In genomic region chr14:5880241-5880640, GRCm38 (mm10) we compare ENCODE assay signal across 9 mouse cellular contexts. TPM values are rescaled to one million over a fixed set of nuclear protein-coding genes. Genes with fewer than 3 reads are reported as not detected.
A peak's percentile ranks its signal among the peaks of the same experiment; 100 is the strongest.
DNase-seq lines count a peak whose midpoint lies in the region; ATAC-seq and TF ChIP-seq lines count a peak whose summit lies in the region.
"Not testable (repeated sequence)": the region's sequence is repeated elsewhere in the genome, so short reads cannot be mapped to it uniquely, and the experiment has no call there.
"Had no signal": no experiment of that assay in that cellular context is flagged by ENCODE, and none has a peak within 500 bp of the region (broad histone marks: within the 10 kb centered on the region; RNA-seq: fewer than 3 reads in every experiment).

Gene Gm8237, minus strand, starts transcription at chr14:5880382.

- peak within 1 kb of the TSS; percentile 42 for H3K4me3 ChIP-seq in embryonic facial prominence, embryonic 13.5 days
- peak within 1 kb of the TSS; percentile 32 for H3K4me3 ChIP-seq in heart, embryonic 11.5 days (ENCODE audit: low read depth, low read length)
- H3K4me3 ChIP-seq in hindbrain, postnatal 0 days (ENCODE audit: low read length): peak within 1 kb of the TSS; percentile 37
- H3K4me3 ChIP-seq in left cerebral cortex, adult 2 months: peak within 1 kb of the TSS; percentile 28
- peak within 1 kb of the TSS; percentile 19 for H3K4me3 ChIP-seq in lung, adult 2 months (replicated peaks; ENCODE audit: extremely low read depth, low read depth, low read length)
- H3K4me3 ChIP-seq in neural tube, embryonic 11.5 days (ENCODE audit: low read depth, low read length): peak within 1 kb of the TSS; percentile 31
- peak within 1 kb of the TSS; percentile 16 for H3K4me3 ChIP-seq in testis, adult 2 months (ENCODE audit: control insufficient read depth, low read depth, low read length)

- peak within 1 kb of the TSS; percentile 71 for H3K4me2 ChIP-seq in embryonic facial prominence, embryonic 13.5 days
- peak within 1 kb of the TSS; percentile 63 for H3K4me2 ChIP-seq in heart, embryonic 11.5 days
- H3K4me2 ChIP-seq in hindbrain, postnatal 0 days (ENCODE audit: low read depth, low read length): peak within 1 kb of the TSS; percentile 57
- peak within 1 kb of the TSS; percentile 57 for H3K4me2 ChIP-seq in neural tube, embryonic 11.5 days (ENCODE audit: low read depth)

- intact Hi-C loops in left cerebral cortex, adult 2 months (cut with DNase I): not testable (repeated sequence)

- not testable (repeated sequence) for H3K4me1 ChIP-seq in embryonic facial prominence, embryonic 13.5 days; heart, embryonic 11.5 days (ENCODE audit: control insufficient read depth, insufficient read depth, low read length); hindbrain, postnatal 0 days (ENCODE audit: insufficient read depth, low read length); lung, adult 2 months (ENCODE audit: control insufficient read depth, insufficient read depth, low read length); neural tube, embryonic 11.5 days (ENCODE audit: control insufficient read depth, insufficient read depth, low read length); testis, adult 2 months (ENCODE audit: control insufficient read depth, insufficient read depth, low read length)

- ATAC-seq in embryonic facial prominence, embryonic 13.5 days (ENCODE audit: insufficient number of reproducible peaks, insufficient read depth, low FRiP score, low TSS enrichment, low read depth); heart, embryonic 11.5 days (replicated peaks; ENCODE audit: insufficient number of reproducible peaks, low FRiP score, low TSS enrichment); neural tube, embryonic 11.5 days (ENCODE audit: insufficient read depth, low FRiP score, low TSS enrichment): not testable (repeated sequence)
- ATAC-seq in hindbrain, postnatal 0 days: 0 out of 2 replicates have a peak, but pooled peaks have one; percentile 61

- 1% methylated on average over 21 of the region's 22 CpGs for WGBS in embryonic facial prominence, embryonic 13.5 days
- 1% methylated on average over 15 of the region's 22 CpGs for WGBS in heart, embryonic 11.5 days (ENCODE audit: insufficient replicate concordance)
- WGBS in hindbrain, postnatal 0 days: 0% methylated on average over 11 of the region's 22 CpGs
- WGBS in lung, adult 2 months: 10% methylated on average over 10 of the region's 22 CpGs
- WGBS in neural tube, embryonic 11.5 days: 2% methylated on average over 7 of the region's 22 CpGs

- TF ChIP-seq CTCF in hindbrain, postnatal 0 days (IDR thresholded peaks at IDR 0.05; ENCODE audit: low read depth); left cerebral cortex, adult 2 months (IDR thresholded peaks at IDR 0.05); lung, adult 2 months (IDR thresholded peaks at IDR 0.05; ENCODE audit: insufficient read depth, low read length); testis, adult 2 months (IDR thresholded peaks at IDR 0.05; ENCODE audit: control insufficient read depth, insufficient read depth, insufficient replicate concordance, low read depth, low read length): not testable (repeated sequence)

- H3K9me3 ChIP-seq in embryonic facial prominence, embryonic 13.5 days; heart, embryonic 11.5 days (replicated peaks; ENCODE audit: control insufficient read depth, low read length); hindbrain, postnatal 0 days (ENCODE audit: low read length); neural tube, embryonic 11.5 days (ENCODE audit: control insufficient read depth, low read length): not testable (repeated sequence)

- H3K9ac ChIP-seq in embryonic facial prominence, embryonic 13.5 days: peak within 1 kb of the TSS; percentile 49; the same call in 1 of the 2 replicates
- H3K9ac ChIP-seq in heart, embryonic 11.5 days (ENCODE audit: low read depth, low read length); neural tube, embryonic 11.5 days (ENCODE audit: low read length): not testable (repeated sequence)
- H3K9ac ChIP-seq in hindbrain, postnatal 0 days (replicated peaks; ENCODE audit: low read length): peak within 1 kb of the TSS; percentile 46; the same call in 1 of the 2 replicates

- not testable (repeated sequence) for H3K27me3 ChIP-seq in embryonic facial prominence, embryonic 13.5 days; heart, embryonic 11.5 days (ENCODE audit: control insufficient read depth, insufficient read depth, low read length); hindbrain, postnatal 0 days (ENCODE audit: insufficient read depth, low read length); neural tube, embryonic 11.5 days (ENCODE audit: control insufficient read depth, insufficient read depth, low read length); testis, adult 2 months (ENCODE audit: control insufficient read depth, insufficient read depth, low read length)

- not testable (repeated sequence) for H3K36me3 ChIP-seq in embryonic facial prominence, embryonic 13.5 days; heart, embryonic 11.5 days (ENCODE audit: control insufficient read depth, insufficient read depth, low read length); hindbrain, postnatal 0 days (ENCODE audit: insufficient read depth, low read length); neural tube, embryonic 11.5 days (ENCODE audit: control insufficient read depth, insufficient read depth, low read length); testis, adult 2 months (ENCODE audit: control insufficient read depth, insufficient read depth, low read length)

- not testable (repeated sequence) for TF ChIP-seq POLR2A in lung, adult 2 months (IDR thresholded peaks at IDR 0.05; ENCODE audit: borderline replicate concordance, extremely low read depth, low read depth, low read length); testis, adult 2 months (IDR thresholded peaks at IDR 0.05; ENCODE audit: control insufficient read depth, low read depth, low read length)

- DNase-seq in brain, adult 2 months (ENCODE audit: low read depth, low spot score): peak; percentile 1
- peak; percentile 3 for DNase-seq in hindbrain, postnatal 0 days (ENCODE audit: low spot score)
- DNase-seq in left cerebral cortex, adult 2 months (ENCODE audit: extremely low spot score in 1 of 2, low spot score in 2 of 2); lung, adult 2 months: not testable (repeated sequence)
- peak; percentile 14 for DNase-seq in neural tube, embryonic 11.5 days (ENCODE audit: low spot score)

- not testable (repeated sequence) for H3K27ac ChIP-seq in embryonic facial prominence, embryonic 13.5 days; heart, embryonic 11.5 days (ENCODE audit: low read depth, low read length); hindbrain, postnatal 0 days; left cerebral cortex, adult 2 months; neural tube, embryonic 11.5 days (ENCODE audit: low read depth, low read length); testis, adult 2 months (ENCODE audit: control insufficient read depth, insufficient read depth, low read depth, low read length)

RNA-seq across cellular contexts. Expression of gene Gm8237, which starts in this region (rescaled TPM):
- polyA plus RNA-seq in embryonic facial prominence, embryonic 13.5 days (2015; fragmentation: Nextera tagmentation; extraction: Ambion mirVana): not detected in 2 replicates
- not detected in 2 replicates for polyA plus RNA-seq in heart, embryonic 11.5 days (2014; fragmentation: Nextera tagmentation; extraction: Ambion mirVana)
- 0.25 and 0.26 TPM in 2 replicates for total RNA-seq in hindbrain, postnatal 0 days (2014; rRNA removed)
- 1.4 and 1.5 TPM in 2 replicates for polyA plus RNA-seq in hindbrain, postnatal 0 days (2015; fragmentation: Nextera tagmentation; extraction: Ambion mirVana)
- total RNA-seq in left cerebral cortex, adult 2 months (2021): under 1 TPM; 0.47 to 1.00 TPM
- polyA plus RNA-seq in lung, adult 2 months (2012; rRNA removed): not detected in 2 replicates
- 0.43 and 0.45 TPM in 2 replicates for polyA plus RNA-seq in neural tube, embryonic 11.5 days (2014; fragmentation: Nextera tagmentation; extraction: Ambion mirVana)
- polyA plus RNA-seq in testis, adult 2 months (2012; rRNA removed): 0.36 and 0.47 TPM in 2 replicates
- polyA plus RNA-seq: erythroblast, embryonic 14.5 days had no signal

Comparison
In these comparisons a context has a peak if more than half of its experiments do, and no peak if none do; other contexts are left out.
1. Peak in DNase-seq, H3K4me3 ChIP-seq and H3K4me2 ChIP-seq in neural tube, embryonic 11.5 days; RNA of the gene not detected or under 1 TPM.